In genomic region chr16:29814039-29814438, GRCm38 (mm10) we compare ENCODE assay signal across 7 mouse cellular contexts.
DNase-seq lines count a peak whose midpoint lies in the region; ATAC-seq and TF ChIP-seq lines count a peak whose summit lies in the region.

No protein-coding gene starts in this region.

- H3K4me3 ChIP-seq in heart, adult 2 months, result peak overlapping the region; percentile 57
- H3K4me3 ChIP-seq in kidney, adult 2 months (ENCODE audit: insufficient read depth, low read depth, low read length), result peak overlapping the region; percentile 46
- H3K4me3 ChIP-seq in limb, embryonic 15.5 days, result peak overlapping the region; percentile 53
- H3K4me3 ChIP-seq in midbrain, postnatal 0 days (ENCODE audit: low read depth, low read length), result peak overlapping the region; percentile 60

- peak; percentile 74 for ATAC-seq in limb, embryonic 15.5 days (ENCODE audit: insufficient number of reproducible peaks, low FRiP score, low TSS enrichment, low read depth)
- peak; percentile 83 for ATAC-seq in midbrain, postnatal 0 days (ENCODE audit: low FRiP score)

- no peak for TF ChIP-seq EP300 in heart, adult 2 months (IDR thresholded peaks at IDR 0.05; ENCODE audit: insufficient read depth, low read depth, low read length)

- peak overlapping the region; percentile 96 for H3K4me2 ChIP-seq in limb, embryonic 15.5 days
- H3K4me2 ChIP-seq in midbrain, postnatal 0 days (ENCODE audit: low read depth, low read length, poor library complexity, severe bottlenecking), result peak overlapping the region; percentile 98

- peaks cover 5% of the 10 kb centered on the region; the same call in 1 of the 2 replicates for H3K4me1 ChIP-seq in heart, adult 2 months (ENCODE audit: control insufficient read depth, insufficient read depth, low read length)
- peaks cover 11% of the 10 kb centered on the region; the same call in 1 of the 2 replicates for H3K4me1 ChIP-seq in kidney, adult 2 months (ENCODE audit: control insufficient read depth, insufficient read depth, low read length)
- H3K4me1 ChIP-seq in limb, embryonic 15.5 days, result peaks cover 42% of the 10 kb centered on the region
- 0 out of 2 replicates have a peak, but pooled peaks cover 2% of the 10 kb centered on the region for H3K4me1 ChIP-seq in midbrain, postnatal 0 days (ENCODE audit: insufficient read depth, low read length)

- no peaks in the 10 kb centered on the region for H3K79me2 ChIP-seq in heart, adult 2 months (replicated peaks; ENCODE audit: control insufficient read depth, insufficient read depth, low read length)

- DNase-seq in adrenal gland, postnatal 10 days, result peak; percentile 88
- peak; percentile 66 for DNase-seq in embryo, embryonic 11.5 days (ENCODE audit: low read depth, low spot score)
- peak; percentile 88 to 91 for DNase-seq in heart, adult 2 months
- peak; percentile 92 for DNase-seq in kidney, adult 2 months
- DNase-seq in midbrain, postnatal 0 days (ENCODE audit: low spot score), result peak; percentile 76
- peak; percentile 47 to 83 for DNase-seq in spleen, postnatal 10 days (ENCODE audit: low spot score in 2 of 2)

- no peaks in the 10 kb centered on the region for H3K27me3 ChIP-seq in heart, adult 2 months (ENCODE audit: control insufficient read depth, insufficient read depth, low read length)
- H3K27me3 ChIP-seq in kidney, adult 2 months (replicated peaks; ENCODE audit: control insufficient read depth, insufficient read depth, low read length), result no peaks in the 10 kb centered on the region
- H3K27me3 ChIP-seq in limb, embryonic 15.5 days, result no peaks in the 10 kb centered on the region
- peaks cover 4% of the 10 kb centered on the region; the same call in 1 of the 2 replicates for H3K27me3 ChIP-seq in midbrain, postnatal 0 days (ENCODE audit: insufficient read depth, low read length)

- TF ChIP-seq CTCF in heart, adult 2 months (IDR thresholded peaks at IDR 0.05), result peak; percentile 79
- peak; percentile 55 for TF ChIP-seq CTCF in kidney, adult 2 months (conservative IDR thresholded peaks at IDR 0.05; ENCODE audit: insufficient read depth, insufficient read length, low read depth, low read length)
- peak; percentile 71 for TF ChIP-seq CTCF in midbrain, postnatal 0 days (IDR thresholded peaks at IDR 0.05)

- no peak for TF ChIP-seq POLR2A in heart, adult 2 months (IDR thresholded peaks at IDR 0.05; ENCODE audit: insufficient read depth, low read depth, low read length)
- TF ChIP-seq POLR2A in kidney, adult 2 months (IDR thresholded peaks at IDR 0.05; ENCODE audit: low read depth, low read length), result no peak

- no peaks in the 10 kb centered on the region for H3K36me3 ChIP-seq in heart, adult 2 months (ENCODE audit: control insufficient read depth, insufficient read depth, low read length)
- H3K36me3 ChIP-seq in kidney, adult 2 months (ENCODE audit: control insufficient read depth, insufficient read depth, low read length), result no peaks in the 10 kb centered on the region
- no peaks in the 10 kb centered on the region for H3K36me3 ChIP-seq in limb, embryonic 15.5 days
- no peaks in the 10 kb centered on the region for H3K36me3 ChIP-seq in midbrain, postnatal 0 days (ENCODE audit: insufficient read depth, low read length)

- H3K9ac ChIP-seq in heart, adult 2 months (ENCODE audit: low read depth, low read length), result peak overlapping the region; percentile 69
- H3K9ac ChIP-seq in limb, embryonic 15.5 days, result peak overlapping the region; percentile 73
- peak overlapping the region; percentile 93 for H3K9ac ChIP-seq in midbrain, postnatal 0 days (replicated peaks; ENCODE audit: low read length, poor library complexity, severe bottlenecking)

- intact Hi-C loops in heart, adult 2 months (cut with DNase I), result loop anchor here (1.0 to 5.0 kb wide), 5 partner anchors 52 to 373 kb away; no protein-coding TSS in a partner anchor

- H3K9me3 ChIP-seq in limb, embryonic 15.5 days, result no peaks in the 10 kb centered on the region
- no peaks in the 10 kb centered on the region for H3K9me3 ChIP-seq in midbrain, postnatal 0 days (ENCODE audit: low read length)

- 5% methylated on average over 32 of the region's 32 CpGs for WGBS in heart, adult 2 months
- 4% methylated on average over 32 of the region's 32 CpGs for WGBS in kidney, adult 2 months
- WGBS in limb, embryonic 15.5 days, result under 1% methylated on average over 32 of the region's 32 CpGs
- WGBS in midbrain, postnatal 0 days, result 0% methylated on average over 21 of the region's 32 CpGs

- H3K27ac ChIP-seq in heart, adult 2 months, result peak overlapping the region; percentile 70
- H3K27ac ChIP-seq in kidney, adult 2 months (ENCODE audit: insufficient read depth, low read depth, low read length), result peak overlapping the region; percentile 52; the same call in 1 of the 2 replicates
- H3K27ac ChIP-seq in limb, embryonic 15.5 days, result peak overlapping the region; percentile 96
- H3K27ac ChIP-seq in midbrain, postnatal 0 days (ENCODE audit: low read depth, low read length), result peak overlapping the region; percentile 89

Comparison
In these comparisons a context has a peak if more than half of its experiments do, and no peak if none do; other contexts are left out.
1. Peak in every context shown above with its lines: DNase-seq, ATAC-seq, H3K4me3 ChIP-seq and H3K27ac ChIP-seq.